Mouse (Mus musculus) hindbrain, embryonic 12.5 days (tissue): ENCODE measurements around the gene Nup85. TPM values are rescaled to one million over a fixed set of nuclear protein-coding genes. Genes with fewer than 3 reads are reported as not detected.

Experiments used
- ATAC-seq: fragments of 200-750 bp; cut with Nextera tagmentation; 2 replicates; pipeline ENCODE4 v1.8.0; 2017; ENCODE audit warnings: moderate TSS enrichment; ENCODE audit not compliant: low FRiP score
- H3K27ac ChIP-seq: fragments of 300-500 bp; sonication (generic); 2 replicates; pipeline ENCODE4 v1.5.1; 2016; ENCODE audit warnings: mild to moderate bottlenecking
- H3K27me3 ChIP-seq: fragments of 300-500 bp; sonication (generic); 2 replicates; pipeline ENCODE4 v1.6.1; 2016; ENCODE audit warnings: mild to moderate bottlenecking
- H3K36me3 ChIP-seq: fragments of 300-500 bp; sonication (generic); 2 replicates; pipeline ENCODE4 v1.6.1; 2016; ENCODE audit warnings: mild to moderate bottlenecking
- H3K4me1 ChIP-seq: fragments of 300-500 bp; sonication (generic); 2 replicates; pipeline ENCODE4 v1.6.1; 2016
- H3K4me2 ChIP-seq: fragments of 300-500 bp; sonication (generic); replicated peaks from 2 replicates; pipeline ENCODE4 v1.6.1; 2016; ENCODE audit warnings: mild to moderate bottlenecking
- H3K4me3 ChIP-seq: fragments of 300-500 bp; sonication (generic); 2 replicates; pipeline ENCODE4 v1.5.1; 2016; ENCODE audit warnings: mild to moderate bottlenecking
- H3K9ac ChIP-seq: fragments of 300-500 bp; sonication (generic); 2 replicates; pipeline ENCODE4 v1.6.1; 2016; ENCODE audit warnings: mild to moderate bottlenecking, moderate library complexity
- H3K9me3 ChIP-seq: fragments of 300-500 bp; sonication (generic); replicated peaks from 2 replicates; pipeline ENCODE4 v1.6.1; 2016; ENCODE audit warnings: mild to moderate bottlenecking
- WGBS: fragments of 180-500 bp; shearing (Covaris S2); methylation state at CpG from one replicate; pipeline ENCODE4 v1.1.7; 2016; 5-methylcytosine and 5-hydroxymethylcytosine counted together
- polyA plus RNA-seq: library from polyadenylated mRNA; unstranded; fragments of >200 nt; fragmentation: Nextera tagmentation; extraction: Ambion mirVana; gene quantifications from 2 replicates; pipeline ENCODE4 v1.2.1, GENCODE M21; 2016

Gene Nup85
- polyA plus RNA-seq, 1 experiment from 2014 or later = 139 TPM

- H3K4me3 ChIP-seq = no peak overlapping the region
- no peak overlapping the region for H3K9ac ChIP-seq
- WGBS = 86% methylated on average over 6 of the region's 6 CpGs
- H3K9me3 ChIP-seq = no peaks in the 10 kb centered on the region
- no peak overlapping the region for H3K27ac ChIP-seq
- no peak overlapping the region for H3K4me2 ChIP-seq
- no peak for ATAC-seq
- peaks cover 14% of the 10 kb centered on the region for H3K4me1 ChIP-seq
- H3K36me3 ChIP-seq = peaks cover 51% of the 10 kb centered on the region
- H3K27me3 ChIP-seq = peaks cover 3% of the 10 kb centered on the region; the same call in 1 of the 2 replicates
These were observed 52.7 kb downstream of the Nup85 start for GRCm38 (mm10) chr11:115616893-115617292.

- no peak overlapping the region for H3K27ac ChIP-seq
- no peak for ATAC-seq
- peaks cover 3% of the 10 kb centered on the region; the same call in 1 of the 2 replicates for H3K27me3 ChIP-seq
- no peak overlapping the region for H3K9ac ChIP-seq
- H3K4me1 ChIP-seq = peaks cover 8% of the 10 kb centered on the region
- H3K4me3 ChIP-seq = no peak overlapping the region
- 95% methylated on average over 2 of the region's 2 CpGs for WGBS
- H3K36me3 ChIP-seq = peaks cover 62% of the 10 kb centered on the region
- no peaks in the 10 kb centered on the region for H3K9me3 ChIP-seq
- no peak overlapping the region for H3K4me2 ChIP-seq
These were observed 53.8 kb downstream of the Nup85 start for GRCm38 (mm10) chr11:115618001-115618400.

- Histone ChIP-seq H3K9me3 (no peaks in the 10 kb centered on the region), H3K36me3 (peaks cover 70% of the 10 kb centered on the region), H3K4me3 (no peak overlapping the region), H3K4me1 (0 out of 2 replicates have a peak, but pooled peaks cover under 1% of the 10 kb centered on the region), H3K9ac (no peak overlapping the region), H3K4me2 (no peak overlapping the region), H3K27me3 (no peaks in the 10 kb centered on the region), H3K27ac (no peak overlapping the region)
- 88% methylated on average over 16 of the region's 16 CpGs for WGBS
- ATAC-seq = no peak
These were observed 54.7 kb downstream of the Nup85 start for GRCm38 (mm10) chr11:115618732-115619516.

GRCm38 (mm10) chr11:115619949-115620348 is 55.7 kb downstream of the Nup85 start:
- Histone ChIP-seq H3K27ac (no peak overlapping the region), H3K9ac (no peak overlapping the region), H3K36me3 (peaks cover 64% of the 10 kb centered on the region), H3K9me3 (no peaks in the 10 kb centered on the region), H3K27me3 (no peaks in the 10 kb centered on the region), H3K4me3 (no peak overlapping the region), H3K4me2 (no peak overlapping the region), H3K4me1 (no peaks in the 10 kb centered on the region)
- no peak for ATAC-seq
- 92% methylated on average over 7 of the region's 7 CpGs for WGBS

- Histone ChIP-seq H3K4me1 (peaks cover 10% of the 10 kb centered on the region), H3K4me3 (no peak overlapping the region), H3K36me3 (peaks cover 46% of the 10 kb centered on the region), H3K27me3 (no peaks in the 10 kb centered on the region), H3K9me3 (no peaks in the 10 kb centered on the region), H3K27ac (no peak overlapping the region), H3K4me2 (no peak overlapping the region), H3K9ac (no peak overlapping the region)
- no peak for ATAC-seq
- WGBS = 81% methylated on average over 9 of the region's 9 CpGs
These were observed 59.3 kb downstream of the Nup85 start for GRCm38 (mm10) chr11:115623487-115624070.

GRCm38 (mm10) chr11:115625877-115626276 is 61.6 kb downstream of the Nup85 start:
- no peaks in the 10 kb centered on the region for H3K9me3 ChIP-seq
- peaks cover 10% of the 10 kb centered on the region for H3K4me1 ChIP-seq
- H3K27me3 ChIP-seq = no peaks in the 10 kb centered on the region
- no peak overlapping the region for H3K4me3 ChIP-seq
- H3K27ac ChIP-seq = no peak overlapping the region
- ATAC-seq = no peak
- no peak overlapping the region for H3K4me2 ChIP-seq
- no peak overlapping the region for H3K9ac ChIP-seq
- peaks cover 24% of the 10 kb centered on the region for H3K36me3 ChIP-seq
- 83% methylated on average over 9 of the region's 9 CpGs for WGBS

- Histone ChIP-seq H3K9me3 (no peaks in the 10 kb centered on the region), H3K4me1 (peaks cover 10% of the 10 kb centered on the region), H3K4me3 (peak overlapping the region; percentile 61), H3K27ac (no peak overlapping the region), H3K4me2 (peak overlapping the region; percentile 93), H3K9ac (peak overlapping the region; percentile 74), H3K27me3 (no peaks in the 10 kb centered on the region), H3K36me3 (peaks cover 18% of the 10 kb centered on the region)
- no peak for ATAC-seq
- 56% methylated on average over 11 of the region's 11 CpGs for WGBS
These were observed 62.8 kb downstream of the Nup85 start for GRCm38 (mm10) chr11:115626824-115627616.

GRCm38 (mm10) chr11:115627705-115628464 is 63.7 kb downstream of the Nup85 start, which contains the start of gene Slc25a19:
TSS of gene Slc25a19 (minus strand) at chr11:115628295.
- H3K4me2 ChIP-seq = peak within 1 kb of the TSS; percentile 93
- peak within 1 kb of the TSS; percentile 61 for H3K4me3 ChIP-seq
- whole genome bisulfite sequencing = under 1% methylated on average over 47 of the region's 47 CpGs
- H3K4me1 ChIP-seq = peaks cover 10% of the 10 kb centered on the region
- H3K27me3 ChIP-seq = no peaks in the 10 kb centered on the region
- no peaks in the 10 kb centered on the region for H3K9me3 ChIP-seq
- peak; percentile 100 for ATAC-seq
- peak within 1 kb of the TSS; percentile 74 for H3K9ac ChIP-seq
- H3K27ac ChIP-seq = no peak within 1 kb of the TSS
- peaks cover 10% of the 10 kb centered on the region; the same call in 1 of the 2 replicates for H3K36me3 ChIP-seq

- no peaks in the 10 kb centered on the region for H3K27me3 ChIP-seq
- H3K9ac ChIP-seq = peak overlapping the region; percentile 45; the same call in 1 of the 2 replicates
- peak; percentile 49 for ATAC-seq
- no peak overlapping the region for H3K27ac ChIP-seq
- 53% methylated on average over 13 of the region's 13 CpGs for WGBS
- 0 out of 2 replicates have a peak, but pooled peaks cover 3% of the 10 kb centered on the region for H3K36me3 ChIP-seq
- peak overlapping the region; percentile 61 for H3K4me3 ChIP-seq
- peak overlapping the region; percentile 93 for H3K4me2 ChIP-seq
- H3K4me1 ChIP-seq = peaks cover 10% of the 10 kb centered on the region
- H3K9me3 ChIP-seq = no peaks in the 10 kb centered on the region
These were observed 64.3 kb downstream of the Nup85 start for GRCm38 (mm10) chr11:115628465-115629101.

GRCm38 (mm10) chr11:115629734-115630531 is 65.7 kb downstream of the Nup85 start:
- WGBS = 87% methylated on average over 13 of the region's 13 CpGs
- no peak overlapping the region for H3K9ac ChIP-seq
- H3K4me2 ChIP-seq = no peak overlapping the region
- H3K4me3 ChIP-seq = no peak overlapping the region
- ATAC-seq = no peak
- H3K4me1 ChIP-seq = peaks cover 10% of the 10 kb centered on the region
- no peaks in the 10 kb centered on the region for H3K9me3 ChIP-seq
- H3K36me3 ChIP-seq = no peaks in the 10 kb centered on the region
- no peak overlapping the region for H3K27ac ChIP-seq
- H3K27me3 ChIP-seq = no peaks in the 10 kb centered on the region
